ENCODE assay signal across 8 mouse cellular contexts in the genomic region with DNA sequence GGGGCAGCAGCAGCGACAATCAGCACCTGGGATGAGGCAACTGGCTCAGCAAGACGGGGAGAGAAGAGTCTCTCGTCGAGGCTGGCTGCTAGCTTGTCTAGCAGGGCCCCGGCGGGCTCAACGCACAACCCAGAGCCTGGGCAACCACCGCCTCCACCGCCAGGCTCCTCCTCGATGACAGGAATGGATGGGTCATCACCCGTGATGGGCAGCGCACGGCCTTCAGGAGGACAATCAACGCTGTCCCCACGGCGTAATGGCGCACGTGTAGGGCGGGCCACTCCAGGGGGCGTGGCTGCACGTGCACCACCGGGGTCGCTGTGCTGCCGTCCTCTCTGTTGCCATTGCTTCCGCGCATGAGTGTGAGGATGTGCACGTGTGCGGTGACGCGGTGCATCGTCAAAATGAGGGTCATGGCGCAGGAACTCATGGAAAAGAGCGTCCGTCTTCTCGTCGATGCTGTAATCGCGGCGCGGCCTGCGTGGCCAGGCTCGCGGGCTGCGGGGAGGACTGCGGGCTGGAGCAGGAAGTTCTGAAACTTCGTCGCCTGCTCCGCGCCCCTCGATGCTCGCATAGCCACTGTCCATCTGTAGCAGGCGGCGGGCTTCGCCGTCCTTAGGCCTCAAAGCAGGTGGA. TPM values are rescaled to one million over a fixed set of nuclear protein-coding genes. Genes with fewer than 3 reads are reported as not detected.
DNase-seq lines count a peak whose midpoint lies in the region; ATAC-seq and TF ChIP-seq lines count a peak whose summit lies in the region.

No protein-coding gene starts in this region.

- H3K4me3 ChIP-seq in layer of hippocampus, adult 2 months, result no peak overlapping the region
- peak overlapping the region; percentile 14 for H3K4me3 ChIP-seq in bone marrow, adult 2 months (replicated peaks; ENCODE audit: control insufficient read depth, low read depth, low read length)
- no peak overlapping the region for H3K4me3 ChIP-seq in forebrain, embryonic 11.5 days (ENCODE audit: low read depth, low read length)
- peak overlapping the region; percentile 20 for H3K4me3 ChIP-seq in limb, embryonic 14.5 days (replicated peaks; ENCODE audit: low read length)

- no peaks in the 10 kb centered on the region; the same call in 1 of the 2 replicates for H3K27me3 ChIP-seq in forebrain, embryonic 11.5 days (ENCODE audit: control insufficient read depth, insufficient read depth, low read length)
- peaks cover 9% of the 10 kb centered on the region for H3K27me3 ChIP-seq in limb, embryonic 14.5 days (ENCODE audit: control insufficient read depth, insufficient read depth, low read length)

- DNase-seq in layer of hippocampus, adult 2 months (ENCODE audit: low spot score in 2 of 2), result peak in 1 of 2 experiments; percentile 78
- no peak for DNase-seq in layer of hippocampus, adult 9-11 months
- DNase-seq in forebrain, embryonic 11.5 days (ENCODE audit: low spot score), result peak; percentile 80
- no peak for DNase-seq in limb, embryonic 14.5 days (ENCODE audit: low spot score)
- peak; percentile 51 for DNase-seq in retina, embryonic 14.5 days (ENCODE audit: low spot score)
- DNase-seq in adipocyte (ENCODE audit: low spot score), result no peak
- DNase-seq in urinary bladder, postnatal 36 days (ENCODE audit: low spot score in 2 of 2), result no peak

- no peaks in the 10 kb centered on the region for H3K9me3 ChIP-seq in forebrain, embryonic 11.5 days (ENCODE audit: control insufficient read depth, low read length)
- H3K9me3 ChIP-seq in limb, embryonic 14.5 days (ENCODE audit: control insufficient read depth, low read length), result no peaks in the 10 kb centered on the region

- WGBS in bone marrow, adult 2 months, result 79% methylated on average over 55 of the region's 55 CpGs
- 13% methylated on average over 55 of the region's 55 CpGs for WGBS in forebrain, embryonic 11.5 days
- WGBS in limb, embryonic 14.5 days, result 15% methylated on average over 45 of the region's 55 CpGs

- H3K4me2 ChIP-seq in forebrain, embryonic 11.5 days (ENCODE audit: low read depth, low read length, severe bottlenecking), result peak overlapping the region; percentile 1; the same call in 1 of the 2 replicates
- peak overlapping the region; percentile 37 for H3K4me2 ChIP-seq in limb, embryonic 14.5 days (replicated peaks; ENCODE audit: low read depth, low read length, severe bottlenecking)

- TF ChIP-seq POLR2A in bone marrow, adult 2 months (IDR thresholded peaks at IDR 0.05; ENCODE audit: borderline replicate concordance, control insufficient read depth, low read depth, low read length), result no peak
- TF ChIP-seq POLR2A in limb, embryonic 14.5 days (IDR thresholded peaks at IDR 0.05; ENCODE audit: borderline replicate concordance, extremely low read depth, insufficient read depth, insufficient read length), result no peak

- peak overlapping the region; percentile 35 for H3K9ac ChIP-seq in forebrain, embryonic 11.5 days (ENCODE audit: low read length)
- peak overlapping the region; percentile 26; the same call in 1 of the 2 replicates for H3K9ac ChIP-seq in limb, embryonic 14.5 days (ENCODE audit: low read depth, low read length, severe bottlenecking)

- peaks cover 3% of the 10 kb centered on the region; the same call in 1 of the 2 replicates for H3K4me1 ChIP-seq in bone marrow, adult 2 months (ENCODE audit: control insufficient read depth, insufficient read depth, low read length)
- peaks cover 10% of the 10 kb centered on the region for H3K4me1 ChIP-seq in forebrain, embryonic 11.5 days (replicated peaks; ENCODE audit: control insufficient read depth, insufficient read depth, low read length)
- peaks cover 10% of the 10 kb centered on the region; the same call in 1 of the 2 replicates for H3K4me1 ChIP-seq in limb, embryonic 14.5 days (ENCODE audit: control insufficient read depth, insufficient read depth, low read length)

- TF ChIP-seq CTCF in layer of hippocampus, adult 2 months (conservative IDR thresholded peaks at IDR 0.05), result no peak
- TF ChIP-seq CTCF in bone marrow, adult 2 months (IDR thresholded peaks at IDR 0.05; ENCODE audit: control insufficient read depth, insufficient read depth, low read length), result 0 out of 2 replicates have a peak, but pooled peaks have one; percentile 2

- peaks cover 20% of the 10 kb centered on the region for H3K36me3 ChIP-seq in forebrain, embryonic 11.5 days (ENCODE audit: control insufficient read depth, insufficient read depth, low read length)
- peaks cover 95% of the 10 kb centered on the region for H3K36me3 ChIP-seq in limb, embryonic 14.5 days (ENCODE audit: control insufficient read depth, insufficient read depth, low read length)

- ATAC-seq in forebrain, embryonic 11.5 days (replicated peaks; ENCODE audit: low FRiP score), result 0 out of 2 replicates have a peak, but pooled peaks have one; percentile 19
- ATAC-seq in limb, embryonic 14.5 days (ENCODE audit: low FRiP score, low read depth), result peak; percentile 31; the same call in 1 of the 2 replicates

- peak overlapping the region; percentile 61 for H3K27ac ChIP-seq in layer of hippocampus, adult 2 months
- 0 out of 2 replicates have a peak overlapping the region, but pooled peaks have one; percentile 7 for H3K27ac ChIP-seq in bone marrow, adult 2 months (ENCODE audit: control insufficient read depth, insufficient read depth, low read depth, low read length, poor library complexity)
- H3K27ac ChIP-seq in forebrain, embryonic 11.5 days (ENCODE audit: low read depth, low read length), result no peak overlapping the region
- no peak overlapping the region for H3K27ac ChIP-seq in limb, embryonic 14.5 days (replicated peaks; ENCODE audit: low read depth, low read length)

RNA-seq across cellular contexts. Expression of a gene that starts 7.0 kb away (rescaled TPM):
- 100 to 1,000 TPM; 332 to 344 TPM for total RNA-seq in layer of hippocampus, adult 2 months (2021)
- polyA plus RNA-seq in bone marrow, adult 2 months (2011; ENCODE audit: insufficient read depth, insufficient read length, low replicate concordance, missing spikeins), result 131 and 178 TPM in 2 replicates
- polyA plus RNA-seq in forebrain, embryonic 11.5 days (2014; fragmentation: Nextera tagmentation; extraction: Ambion mirVana), result 401 and 414 TPM in 2 replicates
- polyA plus RNA-seq in limb, embryonic 14.5 days (2012; rRNA removed), result 449 and 577 TPM in 2 replicates
- 477 TPM in 2 replicates for polyA plus RNA-seq in limb, embryonic 14.5 days (2014; fragmentation: Nextera tagmentation; extraction: Ambion mirVana)

RNA-seq across cellular contexts. Expression of a gene that starts 9.2 kb away (rescaled TPM):
- total RNA-seq in layer of hippocampus, adult 2 months (2021), result 100 to 1,000 TPM; 331 to 341 TPM
- polyA plus RNA-seq in bone marrow, adult 2 months (2011; ENCODE audit: insufficient read depth, insufficient read length, low replicate concordance, missing spikeins), result 3.4 and 3.7 TPM in 2 replicates
- 10.4 and 15.0 TPM in 2 replicates for polyA plus RNA-seq in forebrain, embryonic 11.5 days (2014; fragmentation: Nextera tagmentation; extraction: Ambion mirVana)
- polyA plus RNA-seq in limb, embryonic 14.5 days (2012; rRNA removed), result 28.9 and 36.0 TPM in 2 replicates
- polyA plus RNA-seq in limb, embryonic 14.5 days (2014; fragmentation: Nextera tagmentation; extraction: Ambion mirVana), result 7.5 and 9.3 TPM in 2 replicates

RNA-seq across cellular contexts. Expression of a gene that starts 15.8 kb away (rescaled TPM):
- total RNA-seq in layer of hippocampus, adult 2 months (2021), result 10 to 100 TPM; 96.8 to 97.7 TPM
- polyA plus RNA-seq in bone marrow, adult 2 months (2011; ENCODE audit: insufficient read depth, insufficient read length, low replicate concordance, missing spikeins), result 197 and 344 TPM in 2 replicates
- 26.5 and 31.6 TPM in 2 replicates for polyA plus RNA-seq in forebrain, embryonic 11.5 days (2014; fragmentation: Nextera tagmentation; extraction: Ambion mirVana)
- polyA plus RNA-seq in limb, embryonic 14.5 days (2012; rRNA removed), result 133 and 147 TPM in 2 replicates
- 30.1 and 32.4 TPM in 2 replicates for polyA plus RNA-seq in limb, embryonic 14.5 days (2014; fragmentation: Nextera tagmentation; extraction: Ambion mirVana)

RNA-seq across cellular contexts. Expression of a gene that starts 16.6 kb away (rescaled TPM):
- 10 to 100 TPM; 53.1 to 54.5 TPM for total RNA-seq in layer of hippocampus, adult 2 months (2021)
- 36.0 and 53.2 TPM in 2 replicates for polyA plus RNA-seq in bone marrow, adult 2 months (2011; ENCODE audit: insufficient read depth, insufficient read length, low replicate concordance, missing spikeins)
- 58.3 and 66.4 TPM in 2 replicates for polyA plus RNA-seq in forebrain, embryonic 11.5 days (2014; fragmentation: Nextera tagmentation; extraction: Ambion mirVana)
- 108 and 161 TPM in 2 replicates for polyA plus RNA-seq in limb, embryonic 14.5 days (2012; rRNA removed)
- polyA plus RNA-seq in limb, embryonic 14.5 days (2014; fragmentation: Nextera tagmentation; extraction: Ambion mirVana), result 33.4 and 39.6 TPM in 2 replicates

RNA-seq across cellular contexts. Expression of a gene that starts 26.1 kb away (rescaled TPM):
- total RNA-seq in layer of hippocampus, adult 2 months (2021), result 10 to 100 TPM; 22.4 to 23.4 TPM
- 37.6 and 83.8 TPM in 2 replicates for polyA plus RNA-seq in bone marrow, adult 2 months (2011; ENCODE audit: insufficient read depth, insufficient read length, low replicate concordance, missing spikeins)
- polyA plus RNA-seq in forebrain, embryonic 11.5 days (2014; fragmentation: Nextera tagmentation; extraction: Ambion mirVana), result 12.5 and 13.6 TPM in 2 replicates
- 24.9 and 29.5 TPM in 2 replicates for polyA plus RNA-seq in limb, embryonic 14.5 days (2012; rRNA removed)
- polyA plus RNA-seq in limb, embryonic 14.5 days (2014; fragmentation: Nextera tagmentation; extraction: Ambion mirVana), result 15.3 and 16.8 TPM in 2 replicates

Comparison
In these comparisons a context has a peak if more than half of its experiments do, and no peak if none do; other contexts are left out.
1. DNase-seq: peak in forebrain, embryonic 11.5 days (single experiment) and retina, embryonic 14.5 days (single experiment); none in layer of hippocampus, adult 9-11 months (single experiment), limb, embryonic 14.5 days (single experiment), adipocyte (single experiment) and urinary bladder, postnatal 36 days (0 of 2).
2. H3K27ac ChIP-seq: peak in layer of hippocampus, adult 2 months (single experiment) and bone marrow, adult 2 months (single experiment); none in forebrain, embryonic 11.5 days (single experiment) and limb, embryonic 14.5 days (single experiment).
3. H3K4me3 ChIP-seq: peak in bone marrow, adult 2 months (single experiment) and limb, embryonic 14.5 days (single experiment); none in layer of hippocampus, adult 2 months (single experiment) and forebrain, embryonic 11.5 days (single experiment).